Mouse (Mus musculus): ENCODE results near the gene Reln.

The Reln gene

DNA sequence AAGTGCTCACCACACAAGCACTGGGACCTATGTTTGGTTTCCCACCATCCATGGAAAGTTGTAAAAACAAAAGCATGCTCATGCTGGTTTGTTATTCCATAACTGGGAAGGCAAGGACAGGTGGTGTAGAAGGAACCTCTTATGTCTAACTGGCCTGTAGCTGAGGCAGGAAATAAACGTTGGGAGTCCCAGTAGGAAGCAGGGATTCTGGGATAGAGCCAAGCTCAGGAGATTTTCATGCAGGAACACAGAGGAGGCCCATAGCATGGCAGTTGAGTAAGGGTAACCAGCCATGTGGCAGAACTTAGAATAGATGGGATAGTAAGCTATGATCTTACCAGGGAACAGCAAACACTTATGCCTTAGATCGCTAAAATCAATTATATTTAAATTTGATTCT, 120.6 kb downstream of the Reln start:
- no peak for DNase-seq (ENCODE audit: low spot score)

DNA sequence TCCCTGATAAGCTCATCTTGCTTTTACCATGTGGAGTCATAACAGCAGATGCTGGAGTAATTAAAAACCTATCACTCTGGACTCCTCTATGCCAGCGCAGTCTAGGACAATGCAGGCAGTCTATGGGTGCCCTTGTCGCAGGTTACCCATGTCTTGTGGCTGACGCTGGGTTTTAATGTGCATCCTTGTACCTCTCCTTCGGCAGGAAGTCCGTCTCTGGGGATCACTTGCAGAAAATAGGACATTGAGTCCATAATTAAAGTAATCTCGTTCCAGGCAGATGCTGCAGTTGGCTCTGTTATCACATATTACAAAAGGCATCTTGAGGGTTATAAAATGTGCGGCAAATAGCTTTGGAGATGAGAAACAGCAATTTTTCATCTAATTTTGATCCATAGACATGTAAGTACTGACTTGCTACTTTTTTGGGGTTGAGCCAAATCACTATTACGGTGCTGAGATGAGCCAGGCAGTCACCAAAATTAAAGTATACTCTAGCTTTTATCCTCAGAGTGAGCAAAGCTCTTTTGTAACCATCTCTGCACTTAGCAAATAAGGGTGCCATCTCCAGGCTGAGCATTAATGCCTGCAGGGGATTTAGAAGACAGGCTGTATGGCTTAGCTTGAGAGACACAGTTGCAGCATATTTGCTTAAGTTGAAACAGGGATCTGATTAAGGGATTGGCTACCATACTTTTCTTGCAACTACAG, 136.0 kb downstream of the Reln start:
- DNase-seq (ENCODE audit: low spot score): no peak

DNA sequence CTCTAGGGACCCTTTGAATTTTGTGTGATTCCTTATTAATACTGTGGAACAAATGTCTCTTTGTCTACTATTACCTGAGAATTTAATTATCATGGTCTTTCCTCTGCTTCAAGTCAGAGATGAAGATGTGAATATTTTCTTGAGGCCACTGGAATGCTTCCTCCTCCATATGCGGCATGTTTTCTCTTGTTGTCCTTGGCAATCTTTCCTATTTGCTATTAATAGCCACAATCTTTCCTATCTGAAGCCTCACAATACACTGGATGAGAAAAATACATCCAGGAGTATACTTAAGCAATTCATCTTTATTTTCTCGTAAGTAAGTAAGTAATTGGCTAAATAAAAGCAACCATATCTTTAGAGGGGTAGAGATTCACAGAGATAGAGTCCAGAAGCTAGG, 146.6 kb downstream of the Reln start:
- no peak for DNase-seq (ENCODE audit: low spot score)

DNA sequence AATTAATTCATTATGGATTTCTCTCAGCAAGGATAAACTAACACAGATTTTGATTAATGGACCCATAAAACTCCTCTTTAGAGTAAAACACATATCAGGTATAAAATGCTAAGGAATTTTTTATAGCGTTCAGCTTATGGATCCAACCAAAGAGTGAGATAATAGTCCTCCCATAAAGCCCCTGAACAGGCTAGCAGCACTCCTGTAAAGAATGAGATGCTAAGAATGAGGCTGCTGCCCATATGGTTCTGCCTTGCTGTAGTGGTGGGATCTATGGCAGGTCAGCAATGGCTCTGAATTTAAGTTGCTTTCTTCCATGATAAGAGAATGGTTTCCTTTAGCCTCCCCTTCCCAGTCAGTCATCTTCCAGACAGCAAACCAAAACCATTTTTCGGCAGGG, 147.6 kb downstream of the Reln start:
- DNase-seq (ENCODE audit: low spot score): no peak

DNA sequence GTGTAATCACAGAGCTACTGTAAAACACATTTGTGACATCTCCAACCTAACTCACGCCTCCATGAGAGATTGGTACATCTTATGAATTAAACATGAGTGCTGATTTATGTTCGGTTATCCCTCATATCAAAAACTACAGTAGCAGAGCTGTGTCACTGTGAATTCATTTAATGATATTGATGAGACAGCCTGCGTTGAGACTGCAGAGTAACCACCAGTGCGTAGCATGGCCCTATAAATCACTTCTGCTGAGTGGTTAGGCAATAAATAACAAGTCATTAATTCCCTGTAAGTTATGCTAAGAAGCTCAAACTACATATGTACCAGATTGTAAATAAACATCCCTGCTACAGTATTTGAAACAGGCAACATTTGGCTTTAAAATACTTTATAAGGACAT, 148.0 kb downstream of the Reln start:
- DNase-seq (ENCODE audit: low spot score): no peak

DNA sequence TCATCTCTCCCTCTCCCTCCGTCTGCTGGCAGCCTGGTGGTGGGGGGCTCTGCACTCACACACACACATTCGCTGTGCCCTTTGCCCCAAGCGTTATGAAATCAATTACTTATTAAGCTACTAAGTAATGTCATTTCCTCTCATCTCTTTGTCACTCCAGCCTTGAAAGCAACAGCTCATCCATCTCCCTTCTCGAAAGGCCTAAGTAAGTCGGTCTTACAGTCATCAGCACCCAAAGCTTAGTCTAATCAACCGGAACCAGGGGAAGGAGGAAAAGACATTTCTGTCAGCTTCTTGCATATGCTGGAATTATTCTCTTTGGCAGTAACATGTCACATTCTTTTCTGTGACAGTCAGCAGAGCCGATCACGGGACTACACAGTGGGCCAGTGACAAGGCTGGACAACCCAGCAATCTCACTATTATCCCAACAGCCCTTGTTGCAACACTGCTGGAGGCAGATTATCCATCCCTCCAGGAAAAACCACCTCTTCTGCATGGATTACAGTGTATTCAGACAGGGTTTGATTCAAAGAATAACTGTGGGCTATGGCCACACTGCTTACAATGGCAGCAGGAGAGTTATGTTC, 149.1 kb downstream of the Reln start:
- no peak for DNase-seq (ENCODE audit: low spot score)

DNA sequence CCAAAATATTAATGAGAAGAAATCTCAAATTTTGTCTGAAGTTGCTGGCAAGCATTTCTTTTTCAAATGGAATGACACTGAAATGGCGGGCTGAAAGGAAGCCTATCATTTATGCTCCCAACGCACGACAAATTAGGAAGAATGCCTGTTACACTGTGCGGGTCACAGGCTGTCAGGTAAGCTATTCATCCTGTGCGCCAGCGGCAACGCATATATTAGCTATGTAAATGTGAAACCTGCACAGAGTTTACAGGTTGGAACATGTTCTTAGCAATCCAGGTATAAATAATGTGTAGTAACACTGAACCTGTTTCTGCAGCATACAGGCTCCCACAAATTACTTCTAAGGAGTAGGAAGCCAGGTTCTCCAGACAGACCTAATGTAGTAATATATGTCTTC, 152.7 kb downstream of the Reln start:
- DNase-seq (ENCODE audit: low spot score): no peak

DNA sequence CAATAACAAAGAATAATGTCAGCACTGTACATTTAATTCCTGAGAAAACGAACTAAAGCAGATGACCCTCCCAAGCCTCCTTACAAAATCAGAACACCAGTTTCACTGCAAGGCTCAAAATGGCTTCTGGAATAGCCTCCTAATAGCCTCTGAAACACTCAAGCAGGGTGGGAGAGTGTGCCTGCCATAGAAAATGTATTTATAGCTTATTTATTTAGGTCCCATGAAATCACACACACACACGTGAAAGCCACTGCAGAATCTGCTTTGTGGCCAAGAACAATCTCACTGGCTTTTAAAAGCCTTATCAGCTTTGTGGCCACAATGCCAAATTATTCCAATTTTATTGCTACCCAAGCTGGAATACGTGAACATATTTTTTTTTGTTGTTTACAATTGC, 154.2 kb downstream of the Reln start:
- DNase-seq (ENCODE audit: low spot score): no peak

DNA sequence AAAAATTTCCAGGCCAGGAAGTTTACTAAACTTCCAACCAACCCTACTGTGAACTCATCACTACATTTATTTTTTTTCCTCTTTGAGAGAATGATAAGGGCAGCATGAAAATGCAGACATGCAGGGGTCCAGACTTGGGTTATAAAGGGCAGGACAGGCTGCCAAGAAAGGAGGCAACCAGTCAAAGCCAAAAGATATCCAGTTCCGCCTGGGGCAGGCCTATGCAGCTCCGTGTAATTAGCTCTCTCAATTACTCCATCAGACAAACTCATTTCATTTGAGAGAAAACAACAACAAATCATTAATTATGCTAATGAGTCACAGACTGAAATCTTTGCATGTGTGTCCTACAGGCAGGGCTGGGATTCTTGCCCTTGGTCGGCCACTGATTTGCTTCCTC, 156.9 kb downstream of the Reln start:
- no peak for DNase-seq (ENCODE audit: low spot score)

DNA sequence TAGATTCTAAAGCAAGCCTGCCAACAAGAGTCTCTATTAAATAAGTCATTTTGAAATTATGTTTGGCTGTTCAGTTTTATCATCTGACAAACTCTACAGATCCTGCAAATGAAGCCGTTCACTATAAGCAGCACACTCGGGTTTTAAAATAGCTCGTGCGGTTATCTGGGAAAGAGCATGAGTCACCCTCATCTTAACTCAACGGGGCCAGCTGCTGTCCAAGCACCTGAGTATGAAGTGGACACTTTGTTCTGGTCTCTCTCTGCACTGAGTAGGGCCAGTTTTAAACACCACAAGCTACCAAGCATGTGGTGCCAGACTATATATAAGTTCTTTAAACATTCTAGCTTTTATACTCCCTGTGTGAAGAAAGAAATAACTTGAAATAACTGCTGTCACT, 168.0 kb downstream of the Reln start:
- no peak for DNase-seq (ENCODE audit: low spot score)

DNA sequence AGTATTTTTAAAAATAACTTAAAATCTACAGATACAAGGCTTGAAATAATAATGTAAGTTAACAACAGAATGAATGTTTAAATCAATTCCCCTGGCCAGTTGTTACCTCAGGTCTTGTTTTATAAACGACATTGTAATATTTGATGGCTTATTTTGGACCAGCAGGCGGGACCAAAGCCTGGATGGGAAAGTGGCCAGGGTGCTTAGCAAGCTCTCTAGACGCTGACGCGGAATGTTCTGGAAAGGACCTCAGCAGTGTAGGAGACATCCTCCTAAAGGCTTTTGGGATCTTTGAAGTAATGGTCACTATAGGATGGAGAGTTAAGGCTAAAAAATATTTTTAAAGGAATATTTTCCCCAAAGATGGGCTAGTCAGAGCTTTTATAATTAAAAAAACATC, 173.2 kb downstream of the Reln start:
- DNase-seq (ENCODE audit: low spot score): no peak

DNA sequence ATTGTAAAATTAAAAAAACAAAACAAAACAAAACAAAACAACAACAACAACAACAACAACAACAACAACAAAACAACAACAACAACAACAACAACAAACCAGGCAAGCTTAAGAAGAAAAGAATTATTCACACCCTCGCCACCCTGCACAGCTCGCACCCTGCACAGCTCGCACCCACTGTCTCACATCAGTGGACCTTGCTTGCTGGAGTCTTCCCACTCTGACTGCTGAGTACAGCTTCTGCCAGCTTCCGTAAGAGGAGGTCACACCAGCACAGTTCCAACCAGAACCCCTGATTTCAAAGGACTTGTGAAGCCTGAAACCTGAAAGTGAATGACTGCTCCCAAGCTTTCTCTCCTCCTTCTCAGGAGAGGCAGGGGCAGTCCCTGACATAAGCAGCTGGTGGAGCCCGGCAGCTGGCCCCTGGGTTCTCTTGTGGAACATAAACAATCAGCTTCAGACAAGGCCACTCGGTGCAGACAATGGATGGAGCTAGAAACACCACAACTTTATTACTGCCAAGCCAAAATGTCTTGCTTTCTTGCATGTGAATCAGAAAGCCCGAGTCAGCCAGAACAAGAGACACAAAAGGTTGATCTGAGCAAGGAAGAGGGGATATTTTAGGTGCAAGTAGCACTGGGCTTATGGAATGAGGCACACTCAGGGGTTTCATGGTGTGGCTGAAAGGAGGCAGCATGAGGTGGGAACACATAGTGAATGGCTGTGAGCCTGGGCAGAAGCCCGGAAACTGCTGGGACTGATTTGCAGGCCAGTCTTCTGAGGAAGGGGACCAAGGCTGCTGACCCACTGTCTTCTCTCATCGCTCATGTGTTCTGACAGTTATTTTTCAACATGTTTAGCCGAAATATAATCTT, 180.2 kb downstream of the Reln start:
- peak; percentile 11 for DNase-seq (ENCODE audit: low spot score)

DNA sequence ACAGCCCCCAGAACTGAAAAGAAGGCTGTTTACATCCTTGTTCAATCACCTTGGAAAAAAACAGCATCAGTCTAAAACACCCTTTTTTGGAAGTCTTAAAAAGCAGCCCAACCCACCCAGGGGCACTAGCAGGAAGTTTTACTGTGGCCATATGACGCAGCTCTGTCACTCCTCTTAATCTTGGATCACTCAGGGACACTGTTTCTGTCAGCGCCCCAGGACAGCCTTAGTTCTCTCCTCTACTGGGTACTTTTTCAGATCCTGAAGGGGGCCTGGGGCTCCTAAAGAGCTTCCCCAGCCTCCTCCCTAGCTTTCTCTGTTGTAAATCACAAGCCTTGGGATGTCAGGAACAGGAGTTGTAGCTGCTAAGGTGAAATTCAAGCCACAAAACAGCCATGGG, 183.6 kb downstream of the Reln start:
- no peak for DNase-seq (ENCODE audit: low spot score)

DNA sequence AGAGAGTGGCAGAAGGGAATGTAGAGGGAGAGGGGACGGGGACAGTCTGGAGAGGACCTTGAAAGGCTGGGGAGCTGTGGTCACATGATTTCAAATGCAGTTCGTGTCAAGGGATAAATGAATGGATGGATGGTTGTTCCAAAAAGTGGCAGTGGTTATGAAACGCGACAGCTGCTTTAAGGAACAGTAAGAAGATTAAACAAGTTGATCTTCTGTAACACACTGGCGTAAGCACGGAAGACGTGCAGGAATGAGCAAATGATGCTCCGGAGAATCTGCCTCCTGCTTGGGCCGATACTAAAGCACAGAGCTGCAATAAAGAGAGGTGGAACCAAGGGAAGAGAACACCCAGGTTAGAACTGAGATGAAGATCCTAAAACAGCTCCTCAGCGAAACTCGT, 185.7 kb downstream of the Reln start:
- DNase-seq (ENCODE audit: low spot score): no peak

DNA sequence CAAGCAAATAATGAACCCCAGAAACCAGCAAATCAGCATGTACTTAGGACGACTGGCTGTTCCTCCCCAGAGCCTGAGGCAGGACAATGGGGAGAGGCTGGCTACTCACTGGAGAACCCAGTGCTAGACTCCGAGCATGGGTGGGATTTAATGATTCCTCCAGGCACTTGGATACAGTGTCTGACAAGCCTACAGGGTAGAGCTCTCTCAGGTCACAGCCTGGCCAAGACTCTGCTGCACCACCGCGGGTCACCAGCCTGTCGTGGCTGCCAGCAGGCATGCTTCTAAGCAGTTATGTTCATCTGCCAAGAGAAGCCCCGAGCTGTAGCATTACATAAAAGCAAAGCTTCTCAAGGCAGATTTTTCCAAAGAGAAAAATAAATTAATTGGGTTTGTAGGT, 190.9 kb downstream of the Reln start:
- no peak for DNase-seq (ENCODE audit: low spot score)

DNA sequence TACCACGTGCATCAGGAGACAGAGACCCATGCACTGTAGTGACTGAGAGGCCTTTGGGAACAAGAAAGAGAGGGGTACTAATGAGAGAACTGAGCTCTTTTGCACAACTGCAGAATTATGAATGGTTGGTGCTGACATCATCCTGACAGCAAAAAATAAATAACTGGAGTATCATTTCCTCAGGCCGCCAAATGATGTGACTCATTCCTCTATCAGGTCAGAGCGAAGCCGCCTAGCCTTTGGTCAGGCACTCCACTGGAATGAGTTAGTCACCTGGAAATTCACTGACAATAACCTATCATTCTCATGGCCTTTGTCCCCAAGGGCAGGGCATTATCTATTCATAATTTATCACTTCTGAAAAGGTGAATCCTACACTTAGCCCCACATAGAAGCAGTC, 202.7 kb downstream of the Reln start:
- no peak for DNase-seq (ENCODE audit: low spot score)

DNA sequence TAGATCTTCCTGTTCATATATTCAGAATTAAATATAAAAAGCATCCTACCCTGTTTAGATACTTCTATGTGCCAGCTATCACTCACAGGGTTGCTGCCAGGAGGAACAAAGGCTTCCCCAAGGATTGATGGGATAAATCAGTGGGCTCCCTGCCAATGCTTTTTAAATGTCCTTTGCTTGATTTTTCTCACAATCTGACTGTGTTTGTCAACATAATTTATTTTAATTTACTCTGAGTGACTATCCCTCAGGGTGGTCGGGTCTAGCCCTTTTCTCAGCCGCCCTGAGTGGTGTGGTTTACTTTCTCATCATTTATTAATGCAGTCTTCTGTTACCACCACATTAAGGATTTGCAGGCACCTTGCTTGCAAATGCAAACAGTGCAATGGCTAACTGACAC, 205.5 kb downstream of the Reln start:
- no peak for DNase-seq (ENCODE audit: low spot score)

DNA sequence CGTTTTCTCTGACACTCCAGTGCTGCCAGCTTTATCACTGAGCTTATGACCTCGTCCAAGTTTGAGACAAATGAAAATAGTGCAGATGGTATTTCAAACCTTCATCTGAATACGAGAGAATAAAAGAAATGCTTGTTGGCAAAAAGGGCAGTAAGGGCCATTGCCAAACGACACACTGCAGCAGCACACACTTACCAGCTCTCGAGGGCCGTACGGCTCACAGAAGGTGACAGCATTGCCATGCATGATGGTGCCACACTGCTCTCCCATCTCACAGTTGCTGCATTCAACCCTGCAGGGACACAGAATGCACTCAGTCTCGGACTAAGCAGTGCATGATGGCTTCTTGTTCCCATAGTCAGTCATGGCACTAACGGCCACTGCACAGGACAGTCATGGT, 210.1 kb downstream of the Reln start:
- no peak for DNase-seq (ENCODE audit: low spot score)

DNA sequence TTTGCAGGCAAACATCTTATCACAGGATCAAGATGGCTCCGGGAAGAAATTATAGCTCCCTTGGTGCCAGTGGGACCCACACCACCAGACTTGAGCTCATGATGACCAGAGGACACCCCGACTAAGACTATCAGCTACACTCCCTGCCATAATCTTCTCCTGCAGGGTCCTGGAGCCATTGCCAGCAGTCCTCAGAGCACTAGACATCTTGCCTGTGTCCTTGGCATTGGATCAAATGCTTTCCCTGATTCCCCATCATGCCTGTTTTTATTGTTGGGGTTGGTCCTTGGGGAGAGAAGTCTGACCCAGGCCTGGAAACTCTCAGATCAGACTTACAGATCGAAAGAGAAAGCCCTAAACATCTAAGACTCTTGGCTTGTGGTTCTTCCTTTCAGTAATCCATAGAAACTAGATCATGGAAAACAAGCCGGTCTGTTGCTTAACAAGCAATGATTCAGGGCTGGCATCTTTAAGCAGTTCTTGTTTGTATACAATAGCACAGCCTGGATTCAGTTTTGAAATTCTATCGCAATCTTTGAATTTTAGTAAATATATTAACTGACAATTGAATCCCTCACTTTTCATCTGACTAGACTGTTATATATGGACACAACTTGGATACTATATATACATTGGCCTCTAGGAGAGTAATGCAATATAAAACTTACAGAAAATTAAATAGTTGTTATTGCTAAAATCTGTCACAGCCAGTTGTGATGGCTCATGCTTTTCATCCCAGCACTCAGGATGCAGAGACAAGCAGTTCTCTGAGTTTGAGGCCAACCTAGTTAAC, 212.6 kb downstream of the Reln start:
- DNase-seq (ENCODE audit: low spot score): no peak

DNA sequence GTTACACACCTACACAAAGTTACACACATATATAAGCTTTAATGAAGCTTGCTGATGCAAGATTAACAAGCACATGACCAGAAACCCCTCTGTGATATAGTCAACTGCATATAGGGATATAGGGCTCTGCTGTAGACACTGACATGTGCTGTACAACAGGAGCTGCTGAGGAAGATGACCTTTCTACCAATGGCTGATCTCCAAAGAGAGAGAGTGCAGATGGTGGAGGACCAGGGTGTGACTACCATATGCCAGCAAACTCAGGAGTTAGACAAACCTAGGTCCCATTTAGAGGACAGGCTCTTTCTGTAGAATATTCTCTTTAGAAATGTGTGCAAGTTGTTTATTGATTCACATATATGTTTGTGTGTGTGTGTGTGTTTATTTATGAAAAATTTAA, 216.9 kb downstream of the Reln start:
- DNase-seq (ENCODE audit: low spot score): no peak

DNA sequence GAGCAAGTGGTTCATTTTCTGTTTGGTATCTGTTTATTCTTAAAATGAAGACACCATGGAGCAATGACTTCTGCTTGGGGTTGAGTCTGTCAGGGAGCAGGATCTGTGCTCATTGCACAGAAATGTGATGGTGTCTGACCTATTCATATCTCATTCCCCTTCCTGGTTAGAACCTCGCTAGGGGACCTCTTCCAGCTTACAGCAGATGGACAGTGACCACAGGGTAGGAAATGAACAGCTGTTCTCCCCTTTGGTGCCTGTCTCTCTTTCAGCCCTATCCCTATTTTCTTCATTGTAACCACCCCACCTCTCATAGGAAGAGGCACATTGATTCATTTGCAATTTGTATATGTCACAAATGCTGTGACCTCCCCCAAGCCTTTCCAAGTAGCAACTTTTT, 225.2 kb downstream of the Reln start:
- DNase-seq (ENCODE audit: low spot score): no peak

DNA sequence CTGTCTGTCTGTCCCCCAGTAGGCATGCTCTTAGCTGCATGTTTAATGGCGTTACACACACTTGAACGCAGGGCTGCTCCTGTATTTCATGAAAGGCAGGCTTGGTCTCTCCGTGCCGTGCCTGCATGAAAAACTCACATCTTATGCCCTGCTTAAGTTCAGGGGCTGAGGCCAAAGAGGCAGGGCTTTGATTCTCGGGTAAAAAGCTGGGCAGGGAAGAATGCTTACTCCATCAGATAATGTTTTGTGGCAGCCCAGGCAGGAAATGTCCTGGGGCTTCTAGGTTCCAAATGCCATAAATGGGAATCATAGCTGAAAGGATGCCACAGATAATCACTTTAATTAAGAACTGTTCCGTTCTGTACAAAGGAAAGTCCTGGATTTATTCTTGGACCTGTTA, 226.0 kb downstream of the Reln start:
- no peak for DNase-seq (ENCODE audit: low spot score)

DNA sequence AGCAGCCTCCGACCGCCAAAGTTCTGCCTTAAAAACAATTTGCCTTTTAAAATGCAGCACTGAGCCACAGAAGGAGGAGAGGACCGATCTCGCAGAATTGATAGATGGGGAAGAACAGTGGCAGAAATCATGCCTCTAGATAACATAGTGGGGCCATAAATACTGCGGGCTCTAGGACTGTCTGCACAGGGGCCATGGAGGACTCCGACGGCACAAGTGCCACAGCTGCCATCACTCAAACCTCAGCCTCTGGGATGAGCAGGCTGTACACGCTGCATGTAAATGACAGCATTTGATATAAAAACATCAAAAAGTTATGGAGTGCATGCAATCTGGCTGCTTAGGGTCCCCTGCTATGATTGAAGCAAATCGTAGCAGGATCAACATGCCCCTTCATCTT, 227.6 kb downstream of the Reln start:
- DNase-seq (ENCODE audit: low spot score): no peak
